Mouse (Mus musculus): ENCODE measurements at regions not wholly inside any gene's neighbourhood (a gene's known extent, or its start where the extent isn't known, plus 50 kb on each side); places are given as distances from the start of the nearest gene placed in this dataset.
A peak's percentile ranks its signal among the peaks of the same experiment; 100 is the strongest.

GRCm38 (mm10) chr3:16130385-16130784, 124.1 kb upstream of the Gm5150 start:
- DNase-seq (ENCODE audit: low read depth, low spot score) = no peak

GRCm38 (mm10) chr3:16125346-16125915, 119.2 kb upstream of the Gm5150 start:
- DNase-seq (ENCODE audit: low read depth, low spot score) = peak; percentile 61

GRCm38 (mm10) chr3:16115944-16116343, 109.7 kb upstream of the Gm5150 start:
- no peak for DNase-seq (ENCODE audit: low read depth, low spot score)

GRCm38 (mm10) chr3:16107492-16107891, 101.3 kb upstream of the Gm5150 start:
- no peak for DNase-seq (ENCODE audit: low read depth, low spot score)

GRCm38 (mm10) chr3:16105080-16105479, 98.8 kb upstream of the Gm5150 start:
- DNase-seq (ENCODE audit: low read depth, low spot score) = no peak

GRCm38 (mm10) chr3:16103180-16103579, 96.9 kb upstream of the Gm5150 start:
- DNase-seq (ENCODE audit: low read depth, low spot score) = no peak

- DNase-seq (ENCODE audit: low read depth, low spot score) = peak; percentile 63
Measured at GRCm38 (mm10) chr3:16086550-16086949, 80.3 kb upstream of the Gm5150 start.

- no peak for DNase-seq (ENCODE audit: low read depth, low spot score)
Measured at GRCm38 (mm10) chr3:16085288-16085687, 79.1 kb upstream of the Gm5150 start.

- no peak for DNase-seq (ENCODE audit: low read depth, low spot score)
Measured at GRCm38 (mm10) chr3:16079178-16079577, 72.9 kb upstream of the Gm5150 start.

GRCm38 (mm10) chr3:16071906-16072305, 65.7 kb upstream of the Gm5150 start:
- no peak for DNase-seq (ENCODE audit: low read depth, low spot score)

- DNase-seq (ENCODE audit: low read depth, low spot score) = no peak
Measured at GRCm38 (mm10) chr3:16070963-16071362, 64.7 kb upstream of the Gm5150 start.

GRCm38 (mm10) chr3:16057709-16058108, 51.5 kb upstream of the Gm5150 start:
- DNase-seq (ENCODE audit: low read depth, low spot score) = peak; percentile 34

All from R1 (cell line).